Comparison of ENCODE assay signal across 17 mouse cellular contexts in the genomic region with DNA sequence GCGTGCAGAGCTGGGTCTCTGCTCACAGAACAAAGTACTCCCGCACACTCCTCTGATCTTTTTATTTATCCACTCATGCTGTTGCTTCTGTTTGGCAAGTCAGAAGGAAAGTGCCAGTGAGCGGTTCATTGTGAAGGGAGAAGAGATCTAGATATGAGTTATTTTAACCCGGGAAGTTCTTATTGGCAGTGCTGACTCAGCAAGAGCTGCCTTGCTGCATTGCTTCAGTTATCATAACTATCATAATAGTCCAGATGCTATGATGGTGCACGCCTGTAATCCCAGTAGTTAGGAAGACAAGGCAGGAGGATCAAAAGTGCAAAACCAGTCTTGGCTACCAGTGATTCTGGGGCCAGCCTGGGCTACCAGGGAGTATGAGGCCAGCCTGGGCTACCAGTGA.
DNase-seq lines count a peak whose midpoint lies in the region; ATAC-seq and TF ChIP-seq lines count a peak whose summit lies in the region.
"Had no signal": no experiment of that assay in that cellular context is flagged by ENCODE, and none has a peak within 500 bp of the region (broad histone marks: within the 10 kb centered on the region; RNA-seq: fewer than 3 reads in every experiment).

No protein-coding gene starts in this region.

- H3K9ac ChIP-seq in midbrain, embryonic 11.5 days (ENCODE audit: low read length), result no peak overlapping the region
- no peak overlapping the region for H3K9ac ChIP-seq in midbrain, embryonic 14.5 days (replicated peaks; ENCODE audit: low read length)
- no peak overlapping the region for H3K9ac ChIP-seq in ES-E14 (ENCODE audit: insufficient read depth, low read depth, low read length, poor library complexity, severe bottlenecking)
- H3K9ac ChIP-seq: embryonic facial prominence, embryonic 12.5 days; forebrain, embryonic 13.5 days; forebrain, embryonic 15.5 days; forebrain, postnatal 0 days had no signal

- no peaks in the 10 kb centered on the region for H3K27me3 ChIP-seq in midbrain, embryonic 11.5 days (ENCODE audit: control insufficient read depth, insufficient read depth, low read length)
- no peaks in the 10 kb centered on the region for H3K27me3 ChIP-seq in midbrain, embryonic 14.5 days (ENCODE audit: control insufficient read depth, insufficient read depth, low read length)
- H3K27me3 ChIP-seq: embryonic facial prominence, embryonic 12.5 days; forebrain, embryonic 13.5 days; forebrain, embryonic 15.5 days had no signal

- no peaks in the 10 kb centered on the region for H3K9me3 ChIP-seq in midbrain, embryonic 11.5 days (ENCODE audit: control insufficient read depth, low read length)
- no peaks in the 10 kb centered on the region for H3K9me3 ChIP-seq in midbrain, embryonic 14.5 days (ENCODE audit: control insufficient read depth, low read length)
- H3K9me3 ChIP-seq in ES-E14 (ENCODE audit: control insufficient read depth, insufficient read depth, low read depth, low read length), result no peaks in the 10 kb centered on the region
- H3K9me3 ChIP-seq: embryonic facial prominence, embryonic 10.5 days; embryonic facial prominence, embryonic 12.5 days; forebrain, embryonic 13.5 days; forebrain, embryonic 15.5 days had no signal

- in situ Hi-C loops in ES-E14 (cut with MboI; ENCODE audit: low sequenced_read_pairs in 2 of 2, unreplicated experiment in 2 of 2), result loop anchor here in 1 of 2 experiments (10.0 kb wide), 1 partner anchor 238 kb away; no protein-coding TSS in a partner anchor

- WGBS in midbrain, embryonic 11.5 days, result 91% methylated on average over 5 of the region's 5 CpGs
- 87% methylated on average over 5 of the region's 5 CpGs for WGBS in midbrain, embryonic 14.5 days

- H3K4me2 ChIP-seq in midbrain, embryonic 11.5 days, result no peak overlapping the region
- H3K4me2 ChIP-seq in midbrain, embryonic 14.5 days (ENCODE audit: low read length), result no peak overlapping the region
- H3K4me2 ChIP-seq: embryonic facial prominence, embryonic 12.5 days; forebrain, embryonic 13.5 days; forebrain, embryonic 15.5 days had no signal

- H3K36me3 ChIP-seq in midbrain, embryonic 11.5 days (ENCODE audit: control insufficient read depth, insufficient read depth, low read length), result no peaks in the 10 kb centered on the region
- no peaks in the 10 kb centered on the region for H3K36me3 ChIP-seq in midbrain, embryonic 14.5 days (ENCODE audit: control insufficient read depth, insufficient read depth, low read length)
- no peaks in the 10 kb centered on the region for H3K36me3 ChIP-seq in ES-E14 (ENCODE audit: control insufficient read depth, insufficient read depth, low read length, poor library complexity, severe bottlenecking)
- H3K36me3 ChIP-seq: embryonic facial prominence, embryonic 10.5 days; embryonic facial prominence, embryonic 12.5 days; forebrain, embryonic 15.5 days had no signal

- DNase-seq in midbrain, embryonic 11.5 days (ENCODE audit: low spot score, missing footprints), result peak; percentile 72
- no peak for DNase-seq in midbrain, embryonic 14.5 days
- no peak for DNase-seq in ES-E14 (ENCODE audit: low read depth, low spot score)
- DNase-seq in layer of hippocampus, adult 9-10 months (ENCODE audit: low spot score), result no peak
- no peak for DNase-seq in heart, adult 9 months (ENCODE audit: low spot score in 2 of 2)
- DNase-seq: adrenal gland, adult 8-10 months; adrenal gland, postnatal 14 days; adrenal gland, postnatal 36 days; cerebellum, adult 11-12 months; cerebellum, postnatal 10 days; forebrain, postnatal 0 days had no signal

- no peaks in the 10 kb centered on the region for H3K4me1 ChIP-seq in midbrain, embryonic 11.5 days (ENCODE audit: control insufficient read depth, insufficient read depth, low read length)
- no peaks in the 10 kb centered on the region for H3K4me1 ChIP-seq in midbrain, embryonic 14.5 days (ENCODE audit: control insufficient read depth, insufficient read depth, low read length)
- H3K4me1 ChIP-seq in ES-E14 (ENCODE audit: control insufficient read depth in 2 of 2, insufficient read depth in 2 of 2, low read length in 2 of 2, poor library complexity in 1 of 2), result no peaks in the 10 kb centered on the region
- H3K4me1 ChIP-seq: embryonic facial prominence, embryonic 12.5 days had no signal

- H3K4me3 ChIP-seq in midbrain, embryonic 11.5 days (ENCODE audit: low read depth, low read length), result no peak overlapping the region
- H3K4me3 ChIP-seq in midbrain, embryonic 14.5 days (replicated peaks; ENCODE audit: low read depth, low read length), result no peak overlapping the region
- no peak overlapping the region for H3K4me3 ChIP-seq in ES-E14 (ENCODE audit: insufficient read depth in 1 of 2, low read depth in 1 of 2, low read length in 2 of 2, poor library complexity in 1 of 2, severe bottlenecking in 1 of 2)
- H3K4me3 ChIP-seq: embryonic facial prominence, embryonic 10.5 days; embryonic facial prominence, embryonic 12.5 days; forebrain, embryonic 13.5 days; forebrain, embryonic 15.5 days had no signal

- no peak overlapping the region for H3K27ac ChIP-seq in midbrain, embryonic 11.5 days (ENCODE audit: low read depth, low read length)
- no peak overlapping the region for H3K27ac ChIP-seq in midbrain, embryonic 14.5 days (replicated peaks; ENCODE audit: low read depth, low read length)
- no peak overlapping the region for H3K27ac ChIP-seq in ES-E14 (ENCODE audit: insufficient read depth, low read depth, low read length, poor library complexity, severe bottlenecking)
- H3K27ac ChIP-seq: embryonic facial prominence, embryonic 10.5 days; embryonic facial prominence, embryonic 12.5 days; forebrain, embryonic 13.5 days; forebrain, embryonic 15.5 days had no signal

- no peak for ATAC-seq in midbrain, embryonic 11.5 days (ENCODE audit: low FRiP score)
- no peak for ATAC-seq in midbrain, embryonic 14.5 days (ENCODE audit: low FRiP score, low TSS enrichment)
- ATAC-seq: activated CD4-positive, CD25-positive, alpha-beta regulatory T cell, adult 4 months; forebrain, embryonic 13.5 days; forebrain, embryonic 15.5 days; forebrain, postnatal 0 days; Patski had no signal

TF ChIP-seq in ES-E14, 5 proteins besides CTCF, POLR2A, EP300 and RAD21:
- TF ChIP-seq HCFC1 (IDR thresholded peaks at IDR 0.05; ENCODE audit: borderline replicate concordance, insufficient read depth, low read length) (no peak), MAFK (IDR thresholded peaks at IDR 0.05; ENCODE audit: insufficient read depth, low read depth, low read length) (peak; percentile 69), ZNF384 (IDR thresholded peaks at IDR 0.05; ENCODE audit: low read depth, low read length) (no peak)
TF ChIP-seq in ES-E14: peak in this region for 1.
